Mouse (Mus musculus): Measurements from ENCODE around the gene Gm1043.

DNA sequence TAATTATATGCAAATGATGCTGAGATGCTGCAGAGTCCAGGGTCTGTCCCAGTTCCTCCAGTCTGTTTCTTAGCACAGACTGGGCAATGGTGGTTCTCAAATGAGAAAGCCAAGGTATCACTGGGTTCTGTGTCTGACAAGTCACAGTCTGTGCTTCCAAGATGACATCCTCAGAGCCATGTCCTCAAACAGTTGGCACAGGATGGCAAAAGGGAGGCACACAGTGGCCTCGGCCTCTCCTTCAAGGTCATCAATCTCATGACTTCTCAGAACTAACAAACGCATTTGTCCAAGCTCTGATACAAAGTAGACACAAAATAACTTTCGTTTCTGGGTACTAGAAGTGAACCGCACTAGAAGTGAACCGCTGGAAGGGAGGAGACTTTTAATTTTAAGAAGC, 9.8 kb downstream of the Gm1043 start:
- TF ChIP-seq EP300 (IDR thresholded peaks at IDR 0.05; ENCODE audit: insufficient read depth, low read depth, low read length) = no peak
- no peak for TF ChIP-seq POLR2A (IDR thresholded peaks at IDR 0.05; ENCODE audit: insufficient read depth, low read length)
- TF ChIP-seq CTCF (IDR thresholded peaks at IDR 0.05; ENCODE audit: low read depth, low read length) = no peak
